Mouse (Mus musculus) hindlimb bud, embryonic 11.5 days (tissue): ENCODE measurements around the gene Eya4.

Experiments used
- DNase-seq: peaks from one replicate; pipeline ENCODE4 v3.0.0-alpha.2; 2012; ENCODE audit warnings: low read depth, low spot score; ENCODE audit errors: extremely low spot score

Eya4 gene

DNA sequence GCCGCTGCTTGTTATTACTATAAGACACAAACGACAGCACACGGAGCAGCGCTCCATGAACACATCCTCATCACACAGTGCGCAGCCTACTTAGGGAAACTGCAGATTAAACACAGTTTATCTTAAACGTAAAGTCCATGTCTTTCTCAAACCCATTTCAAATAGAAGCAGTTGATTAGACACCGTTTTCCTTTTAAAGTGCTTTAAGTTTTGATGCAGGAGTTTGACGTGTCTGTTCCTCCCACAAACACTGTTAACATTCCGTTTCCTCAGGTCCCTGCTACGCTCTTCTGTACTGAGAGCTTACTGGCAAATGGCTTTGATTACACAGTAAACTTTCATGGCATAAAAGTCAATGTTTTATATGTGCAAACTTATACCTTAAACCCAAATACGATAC is 191.4 kb downstream of the Eya4 start:
- no peak for DNase-seq

DNA sequence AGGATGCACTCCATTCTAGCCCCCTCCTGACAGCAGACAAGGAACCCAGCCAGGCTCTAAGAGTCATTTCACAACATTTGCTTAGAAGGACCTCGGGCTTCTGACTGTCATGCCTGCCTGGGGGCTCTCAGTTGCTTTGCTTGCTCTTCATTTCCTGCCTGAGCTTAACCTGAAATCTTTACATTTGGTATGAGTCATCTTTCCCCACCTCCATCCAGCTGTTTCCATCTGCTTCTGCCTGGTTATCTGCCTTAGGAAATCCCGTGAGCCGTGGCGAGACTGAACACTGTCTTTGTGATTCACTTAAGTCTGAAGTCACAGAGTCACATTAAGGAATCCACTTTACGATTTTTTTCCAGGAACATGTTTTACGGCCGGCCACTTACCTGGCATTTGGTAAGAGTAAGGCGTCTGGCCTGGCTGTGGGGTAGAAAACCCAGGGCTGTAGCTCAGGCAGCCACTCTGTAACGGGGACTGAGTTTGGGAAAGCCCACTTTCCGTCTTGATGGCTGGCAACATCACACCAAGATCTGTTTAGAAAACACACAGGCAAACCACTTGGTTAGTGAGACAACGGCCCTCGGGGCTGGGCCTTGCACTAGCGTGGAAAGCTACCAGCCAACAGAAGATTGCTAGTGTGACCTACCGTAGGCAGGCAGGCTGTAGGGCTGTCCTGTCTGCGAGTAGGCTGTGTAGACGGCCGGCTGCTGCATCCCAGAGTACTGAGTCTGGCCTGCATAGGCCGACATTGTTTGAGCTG is 193.5 kb downstream of the Eya4 start:
- DNase-seq, result no peak

DNA sequence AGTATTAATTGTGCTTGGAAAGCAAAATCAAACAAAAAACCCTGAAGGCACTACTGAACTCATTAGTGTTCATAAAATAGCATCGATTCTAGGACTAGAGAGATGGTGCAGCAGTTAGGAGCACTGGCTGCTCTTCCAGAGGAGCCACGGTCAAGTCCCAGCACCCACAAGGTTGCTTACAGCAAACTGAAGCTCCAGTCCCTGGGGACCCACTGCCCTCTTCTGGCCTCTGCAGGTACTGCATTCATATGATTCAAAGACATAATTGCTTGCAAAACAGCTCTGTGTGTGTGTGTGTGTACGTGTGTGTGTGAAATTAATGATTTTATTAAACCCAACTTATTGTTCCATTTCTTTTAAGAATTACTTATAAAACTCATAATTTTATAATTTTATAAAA is 200.2 kb downstream of the Eya4 start:
- no peak for DNase-seq

DNA sequence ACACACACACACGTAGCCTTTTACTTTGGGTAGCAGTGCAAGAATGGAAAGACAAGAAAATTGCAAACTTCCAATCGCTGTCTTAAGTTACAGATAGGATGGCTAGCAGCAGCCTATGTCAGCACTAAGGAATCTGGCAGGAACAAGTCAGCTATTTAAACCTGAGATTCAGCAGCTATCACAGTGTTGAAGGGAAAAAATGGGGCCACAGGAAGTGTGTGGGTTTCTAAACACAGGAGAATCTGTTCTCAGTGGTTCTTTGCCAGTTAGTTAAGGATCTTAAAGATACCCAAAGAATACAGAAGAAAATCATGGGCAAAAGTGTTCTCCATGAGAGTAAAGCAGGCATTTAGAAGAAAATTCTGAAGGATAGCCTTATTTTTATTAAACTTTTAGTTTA is 206.0 kb downstream of the Eya4 start:
- DNase-seq, result no peak

DNA sequence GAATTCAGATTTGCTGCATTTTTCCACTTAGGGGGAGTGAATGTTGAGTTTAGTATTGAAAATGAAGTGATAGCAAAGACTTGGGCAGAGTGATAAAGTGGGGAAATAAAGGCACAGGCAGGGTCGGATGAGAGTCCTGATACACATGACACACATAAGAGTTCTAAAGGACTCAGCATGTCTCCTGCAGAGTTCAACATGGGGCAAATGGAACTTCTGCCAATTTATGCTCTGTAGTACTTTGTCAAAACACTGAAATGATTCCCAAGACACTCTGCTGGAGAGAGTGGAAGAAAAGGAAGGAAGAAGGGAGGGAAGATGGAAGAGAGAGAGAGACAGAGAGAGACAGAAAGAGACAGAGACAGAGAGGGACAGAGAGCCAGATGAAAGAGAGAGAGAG is 222.6 kb downstream of the Eya4 start:
- DNase-seq, result no peak

DNA sequence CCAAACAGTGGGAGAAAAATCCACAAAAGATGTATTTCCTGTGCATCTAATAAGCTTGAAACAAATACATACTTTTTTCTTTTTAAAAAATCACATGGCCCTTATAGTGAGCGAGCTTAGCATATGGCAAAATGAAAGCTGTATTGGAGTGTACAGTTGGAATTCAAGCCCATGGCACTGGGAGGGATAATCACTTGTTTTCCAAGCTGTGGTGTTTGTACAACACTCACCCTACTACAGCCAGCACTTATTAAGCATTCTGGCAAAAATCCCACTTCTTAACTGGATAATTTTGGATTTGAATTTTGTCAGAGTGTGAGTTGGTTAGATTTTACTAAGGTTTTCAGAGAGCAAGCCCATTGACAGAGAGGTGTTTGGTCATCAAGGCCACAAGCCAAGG is 223.4 kb downstream of the Eya4 start:
- no peak for DNase-seq

DNA sequence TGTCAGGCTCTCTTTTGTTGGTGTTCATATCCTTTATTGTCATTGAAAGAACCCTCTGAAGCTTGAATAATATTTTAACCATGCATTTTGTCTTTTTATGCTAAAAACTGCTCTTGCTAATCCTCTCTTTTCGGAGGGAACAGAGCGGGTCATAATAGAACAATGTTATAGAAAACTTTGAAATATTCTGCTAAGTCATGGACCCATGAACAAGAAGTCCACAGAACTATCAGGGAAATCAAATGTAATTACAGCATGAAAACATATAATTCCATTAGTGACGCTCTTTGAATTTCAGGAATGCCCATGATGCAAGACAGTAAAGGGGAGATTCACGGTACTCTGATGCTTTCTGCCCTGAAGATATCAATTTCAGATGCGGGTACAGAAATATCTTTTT is 224.1 kb downstream of the Eya4 start:
- no peak for DNase-seq

DNA sequence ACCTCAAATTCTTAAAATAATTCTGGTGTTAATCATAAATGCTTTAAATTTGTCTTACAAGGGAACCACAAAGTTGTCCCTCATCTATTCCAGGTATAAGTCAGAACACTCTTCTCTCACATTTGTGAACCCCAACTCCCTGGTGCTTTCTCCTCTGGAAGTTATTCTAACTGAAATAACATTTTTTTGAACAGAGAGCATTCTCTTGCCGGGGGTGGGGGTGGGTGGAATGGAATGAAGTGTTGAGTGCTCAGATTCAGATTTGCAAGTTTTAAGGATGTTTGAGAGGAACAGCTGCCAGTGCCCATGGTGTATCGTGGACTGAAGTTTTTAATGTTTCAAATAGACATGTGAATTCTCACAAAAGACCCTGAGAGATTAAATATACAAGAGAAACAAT is 230.1 kb downstream of the Eya4 start:
- DNase-seq, result no peak

DNA sequence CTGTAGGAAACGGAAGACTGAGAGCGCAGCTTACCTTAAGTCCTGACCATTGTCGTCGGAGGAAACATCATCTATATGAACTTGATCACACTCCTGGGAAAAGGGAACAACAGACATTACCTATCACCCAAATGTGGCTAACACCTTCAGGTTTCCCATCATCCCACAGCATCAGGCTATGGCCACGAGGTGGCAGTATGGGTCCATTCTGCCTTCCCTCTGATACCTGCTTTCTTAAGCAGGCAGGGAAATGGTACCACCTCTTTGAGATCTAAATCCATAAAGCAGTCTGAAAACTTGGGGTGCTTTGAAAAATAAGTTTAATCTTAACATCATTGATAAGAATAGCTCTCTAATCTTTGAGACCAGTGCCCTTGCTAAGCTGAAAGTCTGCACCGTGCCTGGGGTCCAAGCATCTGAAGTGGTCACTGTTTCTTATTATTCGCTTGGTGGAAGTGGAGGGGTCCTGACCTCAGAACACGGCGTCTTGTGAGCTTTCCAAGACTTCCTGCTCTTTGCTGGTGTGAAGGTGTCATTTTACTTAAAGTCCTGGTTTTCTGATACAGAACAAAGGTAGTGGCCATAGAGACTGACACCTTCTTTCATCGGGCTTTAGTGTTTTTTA is 233.7 kb downstream of the Eya4 start:
- DNase-seq, result peak; percentile 83

DNA sequence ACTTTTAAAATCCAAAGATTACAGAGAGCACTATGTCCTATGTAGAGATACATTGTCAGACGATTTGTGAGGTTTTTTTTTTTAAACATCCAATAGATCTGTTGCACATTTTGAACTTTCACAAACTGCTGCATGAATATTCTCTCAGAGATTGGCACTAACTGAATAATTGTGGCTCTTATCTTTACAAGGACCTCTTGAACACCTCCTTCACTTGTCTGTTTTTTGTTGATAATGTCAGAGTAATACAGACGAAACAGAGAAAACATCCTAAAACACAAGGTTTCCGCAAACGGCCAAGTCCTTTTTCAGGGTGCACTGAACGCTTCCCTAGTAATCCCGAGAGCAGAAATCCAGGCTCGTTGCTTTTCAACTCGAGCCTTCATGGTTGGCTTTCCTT is 234.5 kb downstream of the Eya4 start:
- no peak for DNase-seq

DNA sequence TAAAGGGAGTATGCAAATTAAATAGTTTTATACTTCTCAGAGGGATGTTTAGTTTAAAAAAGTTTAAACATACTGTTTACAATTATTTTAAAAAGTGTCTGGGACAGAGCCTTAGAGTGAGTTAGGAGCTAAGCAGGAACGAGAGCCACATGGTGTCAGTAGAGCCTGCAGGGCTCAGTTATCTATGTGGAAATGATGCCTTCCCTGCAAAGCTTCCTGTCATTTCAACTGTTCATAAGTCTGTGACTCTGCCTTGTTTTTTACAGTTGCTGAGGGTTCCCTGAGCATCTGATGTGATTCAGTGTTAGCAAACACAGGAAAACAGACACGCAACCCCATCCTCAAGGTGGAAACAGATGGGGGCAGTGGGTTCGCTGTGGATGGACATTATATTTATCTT is 235.3 kb downstream of the Eya4 start:
- DNase-seq, result no peak

DNA sequence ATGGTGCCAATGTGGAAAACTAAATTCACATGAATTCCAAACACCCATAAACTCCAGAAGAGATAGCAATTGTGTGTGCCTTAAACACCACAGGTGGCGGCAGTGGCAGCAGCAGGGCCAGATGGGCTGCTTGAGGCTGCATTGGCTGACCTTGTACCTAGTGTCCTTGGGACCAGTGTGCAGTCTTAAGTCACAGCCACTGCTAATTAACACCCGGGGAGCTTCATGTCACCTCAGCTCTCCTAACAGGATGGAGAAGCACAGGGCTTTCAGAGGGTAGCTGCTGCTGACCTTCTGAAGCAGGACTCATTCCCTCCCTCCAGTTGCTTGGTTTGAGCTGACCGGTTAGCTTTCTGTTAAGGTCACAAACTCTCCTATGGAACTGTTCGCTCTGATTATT is 242.5 kb downstream of the Eya4 start:
- DNase-seq, result no peak

DNA sequence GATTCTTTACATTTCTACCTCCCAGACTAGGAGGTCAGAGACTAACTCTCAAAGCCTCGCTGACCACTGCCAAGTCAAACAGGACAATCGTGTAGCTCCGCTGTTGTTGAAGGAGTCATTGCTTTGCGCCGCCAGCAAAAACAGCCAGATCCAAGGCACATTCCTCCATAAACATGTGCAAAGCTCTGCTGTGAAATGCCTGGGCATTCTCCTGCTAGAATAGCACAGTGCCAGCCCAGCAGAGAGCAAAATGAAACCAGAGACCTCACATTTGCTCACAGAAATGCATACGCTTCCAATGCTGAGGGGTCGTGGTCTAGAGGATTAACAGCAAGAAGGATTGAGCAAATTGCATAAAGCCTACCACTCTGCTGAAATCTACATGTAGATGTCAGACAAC is 258.1 kb downstream of the Eya4 start:
- no peak for DNase-seq

DNA sequence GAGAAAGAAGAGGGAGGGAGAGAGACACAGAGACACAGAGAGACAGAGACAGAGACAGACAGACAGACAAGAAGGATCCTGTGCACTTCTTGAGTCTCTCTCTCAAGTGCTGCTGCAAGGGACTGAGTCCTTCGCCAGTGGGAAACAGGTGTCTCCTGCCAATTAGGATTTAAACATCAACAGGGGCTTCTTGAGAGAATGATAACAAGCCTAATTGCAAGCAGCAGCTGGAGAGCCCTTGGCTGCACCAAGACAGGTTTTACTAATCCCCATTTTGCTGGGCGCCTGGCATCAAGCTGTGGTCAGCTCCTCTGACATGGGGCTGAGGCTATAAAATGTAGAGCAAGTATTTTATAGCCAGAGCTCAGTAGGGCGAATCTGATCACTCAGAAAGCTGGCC is 259.0 kb downstream of the Eya4 start:
- DNase-seq, result no peak

DNA sequence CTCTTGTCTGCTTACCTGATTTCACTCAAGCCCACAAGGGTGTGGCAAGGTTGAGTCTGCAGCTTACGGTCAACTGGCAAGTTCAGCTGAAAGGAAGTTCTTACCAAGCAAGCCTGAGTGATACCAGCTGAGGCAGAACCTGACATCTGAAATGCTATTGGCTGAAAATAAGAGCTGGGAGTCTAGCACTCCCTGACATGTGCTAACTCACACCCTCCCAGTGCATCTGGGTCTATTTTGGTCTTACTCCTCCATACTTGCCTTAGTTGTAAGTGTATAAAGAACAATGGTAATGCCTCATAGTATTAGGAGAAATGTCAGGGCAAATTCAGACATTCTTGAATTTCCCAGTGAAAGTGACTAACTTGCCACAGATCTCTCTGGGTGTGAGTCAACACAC is 260.3 kb downstream of the Eya4 start:
- DNase-seq, result no peak

DNA sequence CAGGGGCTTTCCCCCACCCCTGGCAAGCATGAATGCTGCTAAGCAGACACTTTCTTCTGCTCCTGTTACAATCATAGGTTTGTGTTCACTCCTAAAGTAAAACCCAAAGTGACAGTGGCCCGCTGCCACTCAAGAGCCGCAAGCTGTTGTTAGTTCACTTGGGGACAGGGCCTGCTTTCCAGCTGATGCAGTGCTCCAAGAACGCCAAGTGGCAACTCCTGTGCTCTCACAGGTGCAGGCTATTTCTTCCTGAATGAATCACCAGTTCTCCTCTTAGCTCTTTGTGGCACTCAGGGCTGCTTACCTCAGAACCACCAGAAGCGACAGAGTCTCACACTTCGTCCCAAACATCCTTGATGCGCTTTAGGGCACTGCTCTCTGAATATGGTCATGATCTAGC is 261.3 kb downstream of the Eya4 start:
- DNase-seq, result no peak

DNA sequence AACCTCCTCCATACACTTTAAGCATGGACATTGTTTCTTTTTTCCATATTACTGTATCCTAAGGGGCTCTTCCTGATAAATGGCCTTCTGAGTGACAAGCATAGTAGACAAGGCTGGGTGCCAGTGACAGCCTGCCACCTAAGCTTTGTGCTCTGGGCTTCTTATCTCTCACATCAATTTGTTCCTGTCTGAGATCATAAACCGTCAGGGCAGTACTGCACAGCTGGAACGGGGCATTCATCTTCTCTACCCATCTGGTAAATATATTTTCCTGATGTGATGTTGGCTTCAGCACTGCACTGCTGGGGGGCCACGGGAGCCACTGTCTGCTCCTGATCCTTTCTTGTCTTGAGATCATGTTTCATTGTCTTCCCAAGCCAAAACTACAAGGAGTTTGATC is 261.8 kb downstream of the Eya4 start:
- no peak for DNase-seq

DNA sequence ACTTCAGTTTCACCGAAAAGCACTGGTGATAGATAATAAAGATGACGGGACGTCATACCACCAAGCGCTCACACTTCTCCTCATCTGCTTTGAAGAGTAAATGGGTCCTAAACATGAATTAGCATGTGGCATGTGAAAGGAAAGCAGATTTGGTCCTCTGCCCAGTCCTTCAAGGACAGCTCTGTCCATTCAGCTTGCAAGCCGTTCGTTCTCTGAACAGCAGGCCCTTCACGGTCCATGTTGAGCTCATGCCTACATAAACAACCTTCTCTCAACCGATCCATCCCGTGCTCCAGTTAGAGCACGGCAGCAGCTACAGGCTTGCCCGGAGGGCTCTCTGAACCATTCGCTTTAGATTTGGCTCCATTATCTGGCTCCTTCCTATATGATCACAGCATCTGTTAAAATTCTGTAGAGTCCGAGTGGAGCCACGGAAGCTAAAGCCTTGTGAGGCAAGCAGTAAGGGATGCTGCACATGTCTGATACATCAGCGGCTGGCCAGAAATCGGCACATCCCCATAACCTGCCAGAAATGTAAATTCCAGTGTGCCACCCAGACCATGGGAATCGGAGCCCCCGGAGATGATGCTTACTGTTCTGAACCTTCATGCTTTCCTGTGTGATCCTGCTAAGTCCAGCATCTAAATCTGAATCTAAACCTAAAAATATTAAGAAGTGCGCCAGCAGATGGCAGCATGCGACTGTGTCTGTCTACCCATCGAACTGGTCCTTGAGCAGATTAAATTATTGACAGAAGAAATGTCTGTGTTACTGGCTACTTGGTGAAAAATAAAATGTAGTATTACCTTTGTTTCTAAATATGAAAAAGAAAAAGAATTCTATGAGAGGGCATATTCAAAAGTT is 264.0 kb downstream of the Eya4 start:
- DNase-seq, result no peak

DNA sequence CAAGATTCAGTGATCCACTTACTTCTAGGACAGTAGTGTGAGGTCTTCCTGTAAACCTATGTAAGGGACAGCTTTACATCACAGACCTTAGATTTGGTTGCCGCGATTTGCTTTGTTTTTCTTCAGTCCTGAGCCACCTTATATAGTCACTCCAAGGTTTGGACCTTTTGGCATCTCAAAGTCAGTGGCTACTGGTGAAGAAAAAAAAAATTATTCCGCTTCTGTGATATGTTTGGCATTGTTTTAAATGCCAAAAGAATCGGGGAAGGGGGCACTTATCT is 269.1 kb downstream of the Eya4 start:
- no peak for DNase-seq

DNA sequence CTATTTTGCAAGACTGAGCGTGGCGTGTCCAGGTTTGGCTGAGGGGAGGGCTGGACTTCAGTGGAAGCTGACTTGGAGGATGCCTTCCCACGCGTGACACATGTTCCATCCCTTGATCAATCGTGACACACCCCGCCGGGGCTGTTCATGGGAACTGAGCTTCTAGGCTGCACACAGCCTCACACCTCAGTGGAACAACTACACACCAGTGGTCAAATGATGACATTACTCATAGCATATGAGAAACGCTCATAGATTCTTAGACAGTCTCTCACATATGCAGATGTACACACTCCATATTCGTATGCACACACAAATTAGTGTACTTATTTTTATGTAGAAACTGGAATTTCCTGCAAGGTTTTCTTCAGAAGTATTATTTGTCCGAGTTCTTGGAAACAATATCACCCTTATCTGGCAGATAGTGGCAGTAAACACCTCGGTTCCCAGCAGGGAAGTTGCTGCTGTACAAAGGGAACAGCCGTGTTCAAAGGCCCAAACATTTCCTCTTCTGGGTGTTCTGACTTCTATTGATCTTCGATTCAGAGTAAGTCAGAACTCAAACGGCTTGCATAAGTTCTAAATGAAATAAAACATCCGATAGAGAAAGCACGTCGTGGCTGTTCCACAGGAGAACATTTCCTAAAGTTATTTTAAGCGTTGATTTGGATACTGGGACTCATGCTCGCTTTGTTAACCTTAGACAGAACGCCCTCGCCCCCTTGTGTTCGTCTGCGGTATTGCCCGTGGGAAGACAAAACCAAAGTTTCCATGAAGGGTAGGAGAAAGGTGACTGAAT is 269.6 kb downstream of the Eya4 start:
- DNase-seq, result peak; percentile 66

DNA sequence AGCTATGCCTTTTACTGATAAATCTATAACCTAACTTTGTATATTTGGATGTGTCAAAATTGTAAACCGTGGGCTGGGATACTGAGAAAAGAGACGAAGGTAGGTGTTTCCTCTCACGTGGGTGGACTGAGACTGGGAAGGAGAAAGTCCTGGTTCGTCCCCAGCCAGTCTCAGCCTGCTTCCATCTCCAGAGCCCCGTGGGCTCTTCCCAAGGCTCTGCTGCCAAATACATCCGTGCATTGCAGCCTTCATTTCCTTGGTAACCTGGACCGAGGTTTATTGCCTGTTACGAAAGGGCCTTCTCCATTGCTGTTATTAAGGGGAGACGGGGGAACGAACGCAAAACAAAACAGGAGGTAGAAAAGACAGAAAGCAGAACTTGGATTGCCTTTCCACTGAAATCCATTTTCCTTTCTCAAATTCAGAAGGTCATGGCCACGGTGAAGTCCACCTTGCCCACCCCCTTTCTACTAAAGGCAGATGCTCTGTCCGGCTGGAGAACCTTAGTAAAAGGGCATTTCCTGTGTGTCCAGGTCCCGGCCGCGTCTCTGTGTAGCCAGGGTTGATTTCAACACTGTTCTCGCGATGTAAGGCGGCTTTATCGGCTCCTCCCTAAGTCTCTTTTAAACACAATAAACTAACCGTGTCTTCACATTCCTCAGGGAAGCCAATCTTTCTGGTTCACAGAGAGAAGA is 273.7 kb downstream of the Eya4 start:
- DNase-seq, result no peak
